Mouse (Mus musculus) heart, postnatal 0 days (tissue): ENCODE results near the gene Aldh3b1. TPM values are rescaled to one million over a fixed set of nuclear protein-coding genes. Genes with fewer than 3 reads are reported as not detected.

ENCODE experiments used
- ATAC-seq: fragments of 200-750 bp; cut with Nextera tagmentation; 2 replicates; pipeline ENCODE4 v1.8.0; 2017; ENCODE audit warnings: low read depth, moderate number of reproducible peaks, moderate library complexity; ENCODE audit not compliant: insufficient read depth
- DNase-seq: peaks from one replicate; pipeline ENCODE4 v3.0.0-alpha.2; 2016; ENCODE audit warnings: low spot score
- H3K27ac ChIP-seq: fragments of 300-500 bp; sonication (generic); 2 replicates; pipeline ENCODE4 v1.5.1; 2014; ENCODE audit warnings: low read depth, mild to moderate bottlenecking
- H3K27me3 ChIP-seq: fragments of 300-500 bp; sonication (generic); 2 replicates; pipeline ENCODE4 v1.6.1; 2014; ENCODE audit warnings: low read length, mixed read lengths; ENCODE audit not compliant: control insufficient read depth, insufficient read depth
- H3K36me3 ChIP-seq: fragments of 300-500 bp; sonication (generic); replicated peaks from 2 replicates; pipeline ENCODE4 v1.6.1; 2014; ENCODE audit warnings: low read length, mixed read lengths; ENCODE audit not compliant: control insufficient read depth, insufficient read depth
- H3K4me1 ChIP-seq: fragments of 300-500 bp; sonication (generic); 2 replicates; pipeline ENCODE4 v1.6.1; 2014; ENCODE audit warnings: antibody characterized with exemption; ENCODE audit not compliant: control insufficient read depth, insufficient read depth
- H3K4me2 ChIP-seq: fragments of 300-500 bp; sonication (generic); 2 replicates; pipeline ENCODE4 v1.6.1; 2014; ENCODE audit warnings: low read depth, mild to moderate bottlenecking, low read length, moderate library complexity
- H3K4me3 ChIP-seq: fragments of 300-500 bp; sonication (generic); 2 replicates; pipeline ENCODE4 v1.5.1; 2014; ENCODE audit warnings: low read depth, low read length
- H3K9ac ChIP-seq: fragments of 300-500 bp; sonication (generic); replicated peaks from 2 replicates; pipeline ENCODE4 v1.6.1; 2014; ENCODE audit warnings: low read depth, low read length, mixed read lengths
- H3K9me3 ChIP-seq: fragments of 300-500 bp; sonication (generic); replicated peaks from 2 replicates; pipeline ENCODE4 v1.6.1; 2016; ENCODE audit warnings: low read length; ENCODE audit not compliant: control insufficient read depth
- CTCF ChIP-seq: IDR thresholded peaks from 2 replicates; pipeline ENCODE4 v1.5.1; 2016; ENCODE audit warnings: antibody characterized with exemption, control low read depth, low read depth
- EP300 ChIP-seq: IDR thresholded peaks from 2 replicates; pipeline ENCODE4 v1.6.1; 2016; ENCODE audit warnings: antibody characterized with exemption, low read depth
- WGBS: fragments of 180-500 bp; shearing (Covaris S2); extraction: QIAGEN DNeasy Blood & Tissue Kit; methylation state at CpG from one replicate; pipeline ENCODE4 v1.1.7; 2014; 5-methylcytosine and 5-hydroxymethylcytosine counted together
- polyA plus RNA-seq: library from polyadenylated mRNA; unstranded; fragments of >200 nt; fragmentation: Nextera tagmentation; extraction: Ambion mirVana; gene quantifications from 2 replicates; pipeline ENCODE4 v1.2.1, GENCODE M21; 2015
- total RNA-seq: library from RNA; depleted of rRNA; stranded (reverse); fragments of >200 nt; gene quantifications from 2 replicates; pipeline ENCODE4 v1.2.3, GENCODE M21; 2014; ENCODE audit warnings: low replicate concordance

The Aldh3b1 gene
- total and polyA plus RNA-seq, 2 experiments from 2014 or later: 1.9 to 3.2 TPM

DNA sequence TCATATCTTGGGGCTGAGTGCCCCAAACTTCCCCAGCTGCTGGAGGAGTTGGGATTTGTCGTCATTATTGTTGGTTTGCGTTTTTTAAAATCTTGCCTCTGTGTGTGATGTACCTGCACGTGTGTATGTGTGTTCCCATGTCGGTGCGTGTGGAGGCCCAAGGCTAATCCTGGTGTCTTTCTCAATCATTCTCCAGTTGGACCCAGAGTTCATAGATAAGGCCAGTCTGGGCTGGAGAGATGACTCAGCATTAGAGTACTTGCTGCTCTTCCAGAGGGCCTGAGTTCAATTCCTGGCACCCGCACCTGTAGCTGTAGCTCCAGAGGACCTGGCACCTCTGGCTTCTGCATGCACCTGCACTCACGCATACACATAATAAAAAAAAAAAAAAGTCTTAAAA lies 4.7 kb downstream of the Aldh3b1 start:
- DNase-seq (no peak), ATAC-seq (no peak)
- no peak overlapping the region for H3K4me3 ChIP-seq
- no peak overlapping the region for H3K4me2 ChIP-seq
- no peaks in the 10 kb centered on the region for H3K9me3 ChIP-seq
- WGBS: 90% methylated on average over 7 of the region's 7 CpGs
- TF ChIP-seq EP300 (no peak), CTCF (no peak)
- peaks cover 22% of the 10 kb centered on the region; the same call in 1 of the 2 replicates for H3K4me1 ChIP-seq
- H3K9ac ChIP-seq: no peak overlapping the region
- no peaks in the 10 kb centered on the region for H3K27me3 ChIP-seq
- no peak overlapping the region for H3K27ac ChIP-seq
- no peaks in the 10 kb centered on the region for H3K36me3 ChIP-seq

DNA sequence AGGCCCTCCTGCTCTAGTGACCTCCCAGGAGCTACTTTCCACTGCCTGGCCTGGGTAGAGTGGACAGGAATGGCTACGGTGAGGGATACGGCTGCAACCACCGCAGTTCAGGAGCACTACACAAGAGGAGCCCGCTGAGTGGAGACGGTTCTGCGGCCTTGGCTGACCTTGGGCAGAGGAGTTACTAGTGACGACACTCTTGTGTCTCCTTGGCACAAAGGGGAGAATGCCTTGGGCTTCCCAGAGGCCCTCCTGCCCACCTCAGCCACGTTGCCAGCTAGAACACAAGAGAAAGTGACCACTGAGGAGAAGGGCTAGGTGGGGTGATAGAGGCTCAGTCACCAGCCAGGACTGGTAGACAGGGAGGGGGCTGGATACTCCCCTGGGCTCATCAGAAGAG lies 5.4 kb downstream of the Aldh3b1 start:
- no peak for DNase-seq
- no peak overlapping the region for H3K9ac ChIP-seq
- H3K9me3 ChIP-seq: no peaks in the 10 kb centered on the region
- H3K4me1 ChIP-seq: peaks cover 15% of the 10 kb centered on the region; the same call in 1 of the 2 replicates
- TF ChIP-seq CTCF: no peak
- no peak for TF ChIP-seq EP300
- no peak overlapping the region for H3K4me3 ChIP-seq
- no peak for ATAC-seq
- H3K36me3 ChIP-seq: no peaks in the 10 kb centered on the region
- no peaks in the 10 kb centered on the region for H3K27me3 ChIP-seq
- H3K27ac ChIP-seq: peak overlapping the region; percentile 27
- 55% methylated on average over 8 of the region's 8 CpGs for WGBS
- H3K4me2 ChIP-seq: no peak overlapping the region

DNA sequence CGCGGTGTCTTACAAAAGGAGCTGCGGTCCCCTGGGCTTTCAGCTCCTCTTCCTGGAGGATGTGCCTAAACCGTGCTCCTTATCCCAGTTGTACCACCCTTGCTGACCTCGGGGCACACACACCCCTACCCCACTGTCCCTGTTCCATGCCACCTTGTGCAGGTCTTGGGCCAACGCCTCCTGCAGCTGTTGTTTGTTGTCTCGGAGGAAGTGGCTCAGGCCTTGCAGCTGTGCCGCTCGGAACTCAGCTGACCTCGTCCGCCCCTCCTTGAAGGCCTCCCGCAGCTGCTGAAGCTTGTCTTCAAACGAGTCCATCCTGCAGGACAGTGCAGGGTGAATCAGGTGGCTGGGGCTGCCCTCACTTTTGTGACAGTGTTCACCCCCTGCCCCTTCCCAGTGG lies 6.0 kb downstream of the Aldh3b1 start:
- H3K36me3 ChIP-seq: no peaks in the 10 kb centered on the region

DNA sequence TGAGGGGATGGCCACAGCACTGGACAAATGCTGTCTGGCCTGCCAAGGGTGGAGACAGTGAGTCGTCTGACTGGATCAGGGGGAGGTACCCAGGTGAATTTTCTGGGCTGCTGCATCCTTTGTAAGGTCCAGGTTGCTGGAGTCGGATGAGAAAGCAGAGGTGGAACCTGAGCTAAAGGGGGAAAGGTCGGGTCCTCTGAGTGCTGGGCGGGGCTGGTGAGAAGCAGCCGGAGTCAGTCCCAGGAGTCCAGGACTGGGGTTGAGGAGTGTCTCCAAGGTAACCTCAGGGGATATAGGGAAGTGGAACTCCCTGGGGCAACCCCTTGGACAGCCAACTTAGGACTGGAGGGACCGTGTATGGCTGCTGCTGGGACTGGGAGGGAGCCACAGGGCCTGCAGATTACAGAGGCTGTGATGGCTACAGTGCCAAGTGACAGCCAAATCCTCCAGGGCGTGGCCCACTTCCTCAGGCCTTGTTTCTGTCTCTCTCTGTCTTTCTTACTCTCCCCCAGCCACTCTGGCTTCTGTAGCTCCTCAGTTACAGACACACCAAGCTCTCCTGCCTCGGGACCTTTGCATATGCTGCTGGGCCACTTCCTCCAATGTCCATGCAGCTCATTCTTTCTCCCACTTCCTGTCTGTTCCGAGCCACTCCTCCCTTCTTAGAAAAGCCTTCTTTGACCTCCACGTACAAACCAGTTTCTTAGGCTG lies 6.8 kb downstream of the Aldh3b1 start:
- H3K27me3 ChIP-seq: no peaks in the 10 kb centered on the region
- H3K9me3 ChIP-seq: no peaks in the 10 kb centered on the region
- no peak overlapping the region for H3K4me3 ChIP-seq
- ATAC-seq (no peak), DNase-seq (no peak)
- no peak overlapping the region for H3K9ac ChIP-seq
- WGBS: 46% methylated on average over 10 of the region's 10 CpGs
- H3K36me3 ChIP-seq: no peaks in the 10 kb centered on the region
- peaks cover 15% of the 10 kb centered on the region; the same call in 1 of the 2 replicates for H3K4me1 ChIP-seq
- TF ChIP-seq CTCF (no peak), EP300 (no peak)
- no peak overlapping the region for H3K4me2 ChIP-seq
- peak overlapping the region; percentile 27; the same call in 1 of the 2 replicates for H3K27ac ChIP-seq

More for the DNA sequence above, 6.0 kb downstream of the Aldh3b1 start:
- Histone ChIP-seq H3K4me3 (no peak overlapping the region), H3K9me3 (no peaks in the 10 kb centered on the region), H3K9ac (no peak overlapping the region), H3K4me1 (peaks cover 15% of the 10 kb centered on the region; the same call in 1 of the 2 replicates), H3K27ac (peak overlapping the region; percentile 27; the same call in 1 of the 2 replicates), H3K4me2 (no peak overlapping the region), H3K27me3 (no peaks in the 10 kb centered on the region)
- TF ChIP-seq EP300: no peak
- TF ChIP-seq CTCF: no peak
- WGBS: 60% methylated on average over 13 of the region's 13 CpGs
- no peak for ATAC-seq
- no peak for DNase-seq

DNA sequence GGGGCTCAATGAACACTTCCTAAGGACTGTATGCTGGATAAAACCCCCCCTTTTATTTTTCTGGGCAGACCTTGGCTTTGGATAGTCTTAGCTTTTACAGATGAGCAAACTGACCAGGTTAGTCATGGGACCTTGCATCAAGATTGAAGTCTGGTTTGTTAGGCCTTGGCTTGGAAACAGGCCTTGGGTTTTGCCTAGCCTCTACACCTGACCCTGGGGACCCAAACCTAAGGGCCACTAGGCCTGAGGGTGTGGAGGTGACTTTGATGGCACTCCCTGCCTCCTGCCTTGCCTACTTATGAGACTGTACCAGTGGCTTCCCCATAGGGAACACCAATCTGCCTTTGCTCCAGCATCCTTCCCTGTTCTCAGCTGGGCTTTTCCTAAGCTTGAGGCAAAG lies 9.7 kb downstream of the Aldh3b1 start:
- H3K9ac ChIP-seq: no peak overlapping the region
- no peak for TF ChIP-seq CTCF
- no peak for TF ChIP-seq EP300
- ATAC-seq (no peak), DNase-seq (no peak)
- H3K4me1 ChIP-seq: peaks cover 13% of the 10 kb centered on the region; the same call in 1 of the 2 replicates
- no peaks in the 10 kb centered on the region for H3K9me3 ChIP-seq
- no peaks in the 10 kb centered on the region for H3K27me3 ChIP-seq
- no peak overlapping the region for H3K4me3 ChIP-seq
- H3K4me2 ChIP-seq: no peak overlapping the region
- H3K27ac ChIP-seq: no peak overlapping the region
- H3K36me3 ChIP-seq: no peaks in the 10 kb centered on the region

DNA sequence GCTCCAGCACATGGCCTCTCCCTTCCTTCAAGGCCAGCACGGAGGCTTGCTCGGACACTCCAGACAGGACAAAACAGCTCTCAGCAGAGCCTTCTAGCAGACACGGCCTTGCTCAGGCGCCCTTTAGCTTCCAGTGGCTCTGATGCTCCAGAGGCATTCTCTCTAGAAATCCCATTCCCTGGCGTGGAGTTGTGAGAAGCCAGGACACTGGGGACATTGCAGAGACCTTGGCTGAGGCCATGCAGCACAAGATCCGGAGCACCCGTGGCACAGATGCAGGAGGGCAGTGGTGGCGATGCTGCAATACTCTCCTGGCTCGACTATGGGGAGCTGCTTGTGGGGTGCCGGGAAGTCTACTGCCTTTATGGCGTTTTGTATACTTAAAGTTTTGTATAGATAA lies 12.9 kb downstream of the Aldh3b1 start:
- Histone ChIP-seq H3K4me2 (no peak overlapping the region), H3K36me3 (no peaks in the 10 kb centered on the region)
- no peak for ATAC-seq

More for the DNA sequence above, 12.9 kb downstream of the Aldh3b1 start:
- H3K9me3 ChIP-seq: no peaks in the 10 kb centered on the region
- WGBS: 74% methylated on average over 11 of the region's 11 CpGs
- no peak overlapping the region for H3K27ac ChIP-seq
- DNase-seq: no peak
- H3K9ac ChIP-seq: no peak overlapping the region
- no peak overlapping the region for H3K4me3 ChIP-seq
- peaks cover 13% of the 10 kb centered on the region for H3K4me1 ChIP-seq
- no peaks in the 10 kb centered on the region for H3K27me3 ChIP-seq
- no peak for TF ChIP-seq CTCF
- no peak for TF ChIP-seq EP300
